ENCODE assay signal across 8 mouse cellular contexts in the genomic region with DNA sequence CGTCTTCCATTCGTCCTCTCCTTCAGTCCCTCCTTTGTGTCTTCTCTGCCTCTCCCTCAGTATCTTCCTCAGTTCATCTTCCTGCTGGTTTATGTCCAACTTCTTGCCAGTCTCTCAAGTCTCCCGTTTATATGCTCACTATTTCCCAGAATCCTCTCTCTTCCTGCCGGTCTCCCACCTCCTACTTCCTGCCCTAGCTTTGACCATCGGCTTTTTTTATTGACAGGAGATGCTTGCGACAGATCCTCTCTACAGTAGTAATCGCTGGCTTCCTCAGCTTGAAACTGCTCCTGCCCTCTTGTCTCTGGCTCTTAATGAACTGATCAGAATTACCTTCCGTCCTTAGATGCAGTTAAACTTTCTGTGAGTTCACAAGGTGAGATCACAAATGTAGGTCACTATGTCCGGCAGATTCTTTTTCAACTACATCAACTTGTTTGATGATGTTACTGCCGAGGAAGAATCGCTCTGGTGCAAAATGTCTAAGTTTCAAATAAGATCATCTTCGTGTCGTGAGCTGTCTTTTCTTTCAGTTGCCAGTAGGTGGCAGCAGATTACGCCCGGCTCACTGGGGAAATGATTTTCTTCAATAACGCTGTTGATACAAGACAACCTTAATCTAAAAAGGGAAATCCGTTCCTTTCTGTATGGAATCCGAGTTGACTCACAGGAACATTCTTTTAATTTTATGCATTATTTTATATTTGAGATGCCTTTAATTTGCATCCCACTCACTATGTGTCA. TPM values are rescaled to one million over a fixed set of nuclear protein-coding genes. Genes with fewer than 3 reads are reported as not detected.
DNase-seq lines count a peak whose midpoint lies in the region; ATAC-seq lines count a peak whose summit lies in the region.

No protein-coding gene starts in this region.

- no peak overlapping the region for H3K27ac ChIP-seq in forebrain, embryonic 14.5 days (ENCODE audit: low read depth, low read length)
- H3K27ac ChIP-seq in forebrain, embryonic 16.5 days (ENCODE audit: low read length), result no peak overlapping the region
- no peak overlapping the region for H3K27ac ChIP-seq in heart, embryonic 16.5 days (ENCODE audit: low read length)

- no peaks in the 10 kb centered on the region for H3K36me3 ChIP-seq in forebrain, embryonic 14.5 days (ENCODE audit: control insufficient read depth, insufficient read depth, low read length)
- H3K36me3 ChIP-seq in forebrain, embryonic 16.5 days (ENCODE audit: control insufficient read depth, insufficient read depth), result no peaks in the 10 kb centered on the region
- H3K36me3 ChIP-seq in heart, embryonic 16.5 days (ENCODE audit: control insufficient read depth, insufficient read depth), result no peaks in the 10 kb centered on the region

- H3K9ac ChIP-seq in forebrain, embryonic 14.5 days (ENCODE audit: low read length), result no peak overlapping the region
- no peak overlapping the region for H3K9ac ChIP-seq in forebrain, embryonic 16.5 days (replicated peaks; ENCODE audit: low read depth, low read length)
- H3K9ac ChIP-seq in heart, embryonic 16.5 days (ENCODE audit: low read length), result no peak overlapping the region

- H3K9me3 ChIP-seq in forebrain, embryonic 14.5 days (replicated peaks; ENCODE audit: control insufficient read depth, low read length), result peaks cover 9% of the 10 kb centered on the region; the same call in 1 of the 2 replicates
- H3K9me3 ChIP-seq in forebrain, embryonic 16.5 days (ENCODE audit: control insufficient read depth, low read length), result peaks cover 6% of the 10 kb centered on the region
- peaks cover 10% of the 10 kb centered on the region for H3K9me3 ChIP-seq in heart, embryonic 16.5 days (replicated peaks; ENCODE audit: control insufficient read depth, low read length)

- no peaks in the 10 kb centered on the region for H3K27me3 ChIP-seq in forebrain, embryonic 14.5 days (replicated peaks; ENCODE audit: control insufficient read depth, insufficient read depth, low read length)
- H3K27me3 ChIP-seq in forebrain, embryonic 16.5 days (replicated peaks; ENCODE audit: control insufficient read depth, insufficient read depth, low read length), result no peaks in the 10 kb centered on the region
- H3K27me3 ChIP-seq in heart, embryonic 16.5 days (ENCODE audit: control insufficient read depth, insufficient read depth, low read length), result no peaks in the 10 kb centered on the region

- DNase-seq in forebrain, embryonic 14.5 days (ENCODE audit: low spot score), result peak; percentile 76
- peak; percentile 80 for DNase-seq in MEL-GATA-1-ER (ENCODE audit: extremely low read depth, low read depth)
- peak; percentile 35 to 56 for DNase-seq in cerebellum, postnatal 25 days
- DNase-seq in layer of hippocampus, postnatal 25 days (ENCODE audit: extremely low spot score in 1 of 2, low spot score in 1 of 2), result peak; percentile 23 to 53
- peak; percentile 50 to 74 for DNase-seq in lung, postnatal 4 days
- peak; percentile 5 for DNase-seq in spleen, adult 12 weeks (ENCODE audit: low spot score)

- H3K4me3 ChIP-seq in forebrain, embryonic 14.5 days (ENCODE audit: low read depth, low read length), result no peak overlapping the region
- no peak overlapping the region for H3K4me3 ChIP-seq in forebrain, embryonic 16.5 days (replicated peaks; ENCODE audit: low read length)
- peak overlapping the region; percentile 35 for H3K4me3 ChIP-seq in heart, embryonic 16.5 days (ENCODE audit: low read length)

- peak overlapping the region; percentile 23; the same call in 1 of the 2 replicates for H3K4me2 ChIP-seq in forebrain, embryonic 14.5 days (ENCODE audit: low read length)
- H3K4me2 ChIP-seq in forebrain, embryonic 16.5 days (ENCODE audit: low read length), result no peak overlapping the region
- peak overlapping the region; percentile 55 for H3K4me2 ChIP-seq in heart, embryonic 16.5 days (ENCODE audit: low read depth, low read length)

- whole genome bisulfite sequencing in forebrain, embryonic 14.5 days, result 45% methylated on average over 18 of the region's 18 CpGs
- 47% methylated on average over 18 of the region's 18 CpGs for WGBS in forebrain, embryonic 16.5 days
- 29% methylated on average over 18 of the region's 18 CpGs for WGBS in heart, embryonic 16.5 days

- no peak for ATAC-seq in forebrain, embryonic 14.5 days
- ATAC-seq in forebrain, embryonic 16.5 days, result no peak
- ATAC-seq in heart, embryonic 16.5 days (replicated peaks; ENCODE audit: extremely low read depth, insufficient read depth, low FRiP score), result no peak

- no peaks in the 10 kb centered on the region for H3K4me1 ChIP-seq in forebrain, embryonic 14.5 days (ENCODE audit: control insufficient read depth, insufficient read depth, low read length)
- no peaks in the 10 kb centered on the region for H3K4me1 ChIP-seq in forebrain, embryonic 16.5 days (replicated peaks; ENCODE audit: control insufficient read depth, insufficient read depth, low read length)
- H3K4me1 ChIP-seq in heart, embryonic 16.5 days (ENCODE audit: control insufficient read depth, insufficient read depth, low read length), result no peaks in the 10 kb centered on the region

RNA-seq across cellular contexts. Expression of gene Scaf11, which starts 46.6 kb away (rescaled TPM):
- 50.1 and 55.7 TPM in 2 replicates for polyA plus RNA-seq in forebrain, embryonic 14.5 days (2014; fragmentation: Nextera tagmentation; extraction: Ambion mirVana)
- polyA plus RNA-seq in forebrain, embryonic 16.5 days (2015; fragmentation: Nextera tagmentation; extraction: Ambion mirVana), result 53.2 and 57.7 TPM in 2 replicates
- 50.9 and 52.8 TPM in 2 replicates for polyA plus RNA-seq in heart, embryonic 16.5 days (2015; fragmentation: Nextera tagmentation; extraction: Ambion mirVana)
- total RNA-seq in layer of hippocampus, postnatal 25 days (2021), result 10 to 100 TPM; 50.2 to 52.8 TPM

Comparison
In these comparisons a context has a peak if more than half of its experiments do, and no peak if none do; other contexts are left out.
1. DNase-seq: peak in every context shown above with its lines; median percentile 80 in MEL-GATA-1-ER; 76 in forebrain, embryonic 14.5 days; 62 in lung, postnatal 4 days; 46 in cerebellum, postnatal 25 days; 38 in layer of hippocampus, postnatal 25 days; 5 in spleen, adult 12 weeks.